13 mouse cellular contexts compared by ENCODE assay signal in genomic region chr12:110078081-110078505, GRCm38 (mm10).
DNase-seq lines count a peak whose midpoint lies in the region; ATAC-seq and TF ChIP-seq lines count a peak whose summit lies in the region.
"Had no signal": no experiment of that assay in that cellular context is flagged by ENCODE, and none has a peak within 500 bp of the region (broad histone marks: within the 10 kb centered on the region; RNA-seq: fewer than 3 reads in every experiment).

No protein-coding gene starts in this region.

- intact Hi-C loops in gastrocnemius, adult 2 months (cut with DNase I) = no loop called here

- peak overlapping the region; percentile 24; the same call in 1 of the 2 replicates for H3K27ac ChIP-seq in gastrocnemius, adult 2 months
- H3K27ac ChIP-seq: embryonic facial prominence, embryonic 13.5 days; neural tube, embryonic 15.5 days had no signal

- TF ChIP-seq CTCF in gastrocnemius, adult 2 months (IDR thresholded peaks at IDR 0.05) = no peak

- DNase-seq in adrenal gland, adult 18-20 months (ENCODE audit: low spot score in 2 of 2) = peak; percentile 49 to 52
- peak; percentile 73 for DNase-seq in gastrocnemius, adult 2 months
- DNase-seq in kidney, adult 8-10 months = peak; percentile 35 to 52
- peak; percentile 59 for DNase-seq in lung, postnatal 36 days
- DNase-seq in cerebellum, postnatal 36 days = no peak
- no peak for DNase-seq in right cerebral cortex, postnatal 36 days (ENCODE audit: low spot score in 2 of 2)
- DNase-seq: layer of hippocampus, postnatal 36 days; thymus, adult 2 months had no signal

- no peak overlapping the region for H3K4me3 ChIP-seq in gastrocnemius, adult 2 months
- H3K4me3 ChIP-seq: embryonic facial prominence, embryonic 13.5 days; megakaryocyte, embryonic 14.5 days; neural tube, embryonic 15.5 days had no signal

- ATAC-seq in erythroblast, adult 5-6 weeks (replicated peaks; ENCODE audit: low FRiP score, poor library complexity, severe bottlenecking) = no peak
- no peak for ATAC-seq in megakaryocyte, adult 5-6 weeks (ENCODE audit: poor library complexity, severe bottlenecking)

Comparison
In these comparisons a context has a peak if more than half of its experiments do, and no peak if none do; other contexts are left out.
1. DNase-seq: peak in adrenal gland, adult 18-20 months (2 of 2), gastrocnemius, adult 2 months (single experiment), kidney, adult 8-10 months (2 of 2) and lung, postnatal 36 days (single experiment); none in cerebellum, postnatal 36 days (0 of 2) and right cerebral cortex, postnatal 36 days (0 of 2).